22 mouse cellular contexts compared by ENCODE assay signal in genomic region chr10:76408520-76408919, GRCm38 (mm10). TPM values are rescaled to one million over a fixed set of nuclear protein-coding genes. Genes with fewer than 3 reads are reported as not detected.
A peak's percentile ranks its signal among the peaks of the same experiment; 100 is the strongest.
DNase-seq lines count a peak whose midpoint lies in the region; ATAC-seq and TF ChIP-seq lines count a peak whose summit lies in the region.
"Had no signal": no experiment of that assay in that cellular context is flagged by ENCODE, and none has a peak within 500 bp of the region (broad histone marks: within the 10 kb centered on the region; RNA-seq: fewer than 3 reads in every experiment).

No protein-coding gene starts in this region.

- no peak for TF ChIP-seq POLR2A in cortical plate, adult 2 months (IDR thresholded peaks at IDR 0.05; ENCODE audit: extremely low read depth, insufficient read depth, low read length)

- H3K36me3 ChIP-seq in kidney, postnatal 0 days (ENCODE audit: insufficient read depth, low read length) = peaks cover 71% of the 10 kb centered on the region
- peaks cover 68% of the 10 kb centered on the region for H3K36me3 ChIP-seq in kidney, embryonic 16.5 days (ENCODE audit: insufficient read depth, low read length)

- ATAC-seq in kidney, postnatal 0 days (replicated peaks; ENCODE audit: low FRiP score, low read depth) = no peak
- no peak for ATAC-seq in kidney, embryonic 16.5 days (ENCODE audit: low FRiP score, low TSS enrichment)
- ATAC-seq: forebrain, embryonic 16.5 days; hindbrain, embryonic 16.5 days had no signal

- H3K9ac ChIP-seq in kidney, postnatal 0 days (ENCODE audit: low read depth, low read length) = no peak overlapping the region
- H3K9ac ChIP-seq in kidney, embryonic 16.5 days (replicated peaks; ENCODE audit: low read length) = no peak overlapping the region
- H3K9ac ChIP-seq: embryonic facial prominence, embryonic 13.5 days; forebrain, embryonic 12.5 days; heart, embryonic 13.5 days; hindbrain, embryonic 12.5 days had no signal

- H3K9me3 ChIP-seq in kidney, postnatal 0 days (replicated peaks; ENCODE audit: low read length) = no peaks in the 10 kb centered on the region
- H3K9me3 ChIP-seq in kidney, embryonic 16.5 days (ENCODE audit: low read length) = no peaks in the 10 kb centered on the region
- H3K9me3 ChIP-seq: embryonic facial prominence, embryonic 13.5 days; forebrain, embryonic 12.5 days; heart, embryonic 13.5 days; hindbrain, embryonic 12.5 days had no signal

- 67% methylated on average over 10 of the region's 10 CpGs for WGBS in kidney, postnatal 0 days
- WGBS in kidney, embryonic 16.5 days = 74% methylated on average over 10 of the region's 10 CpGs

- H3K4me2 ChIP-seq in kidney, postnatal 0 days (ENCODE audit: low read length) = no peak overlapping the region
- H3K4me2 ChIP-seq in kidney, embryonic 16.5 days (replicated peaks; ENCODE audit: low read depth, low read length) = no peak overlapping the region
- H3K4me2 ChIP-seq: embryonic facial prominence, embryonic 13.5 days; forebrain, embryonic 12.5 days; heart, embryonic 13.5 days; hindbrain, embryonic 12.5 days had no signal

- no peaks in the 10 kb centered on the region for H3K27me3 ChIP-seq in kidney, postnatal 0 days (ENCODE audit: insufficient read depth, low read length)
- no peaks in the 10 kb centered on the region for H3K27me3 ChIP-seq in kidney, embryonic 16.5 days (ENCODE audit: insufficient read depth, low read length)
- H3K27me3 ChIP-seq: embryonic facial prominence, embryonic 13.5 days; forebrain, embryonic 12.5 days; heart, embryonic 13.5 days; hindbrain, embryonic 12.5 days had no signal

- peak; percentile 29 for DNase-seq in kidney, postnatal 0 days (ENCODE audit: low spot score)
- no peak for DNase-seq in left cerebral cortex, adult 2 months (ENCODE audit: extremely low spot score in 1 of 2, low spot score in 2 of 2)
- DNase-seq in left cerebral cortex, adult 11 months (ENCODE audit: low spot score) = no peak
- DNase-seq in adrenal gland, adult 8-10 months = no peak
- DNase-seq: adrenal gland, postnatal 10 days; cerebellum, adult 11-12 months; cerebellum, adult 9-10 months; cerebellum, postnatal 25 days; gastrocnemius, adult 2 months; gastrocnemius, postnatal 25 days; heart, postnatal 4 days had no signal

- no peak for TF ChIP-seq CTCF in kidney, postnatal 0 days (IDR thresholded peaks at IDR 0.05; ENCODE audit: low read depth)
- TF ChIP-seq CTCF in left cerebral cortex, adult 2 months (IDR thresholded peaks at IDR 0.05) = no peak
- no peak for TF ChIP-seq CTCF in cortical plate, adult 2 months (IDR thresholded peaks at IDR 0.05; ENCODE audit: extremely low read depth, insufficient read depth, low read length)

- H3K4me1 ChIP-seq in kidney, postnatal 0 days (replicated peaks; ENCODE audit: insufficient read depth, low read length) = no peaks in the 10 kb centered on the region
- H3K4me1 ChIP-seq in kidney, embryonic 16.5 days (ENCODE audit: insufficient read depth, low read length) = no peaks in the 10 kb centered on the region
- no peaks in the 10 kb centered on the region for H3K4me1 ChIP-seq in cortical plate, adult 2 months (ENCODE audit: control insufficient read depth, insufficient read depth, low read length)
- H3K4me1 ChIP-seq: embryonic facial prominence, embryonic 13.5 days; forebrain, embryonic 12.5 days; heart, embryonic 13.5 days; hindbrain, embryonic 12.5 days had no signal

- no peak overlapping the region for H3K27ac ChIP-seq in kidney, postnatal 0 days
- no peak overlapping the region for H3K27ac ChIP-seq in kidney, embryonic 16.5 days (ENCODE audit: low read length)
- H3K27ac ChIP-seq in left cerebral cortex, adult 2 months = peak overlapping the region; percentile 30; the same call in 1 of the 2 replicates
- peak overlapping the region; percentile 71; the same call in 1 of the 2 replicates for H3K27ac ChIP-seq in cortical plate, adult 2 months (ENCODE audit: insufficient read depth, low read length)
- H3K27ac ChIP-seq: embryonic facial prominence, embryonic 13.5 days; forebrain, embryonic 12.5 days; gastrocnemius, adult 2 months; heart, embryonic 13.5 days; hindbrain, embryonic 12.5 days had no signal

- intact Hi-C loops in left cerebral cortex, adult 2 months (cut with DNase I) = no loop called here

- H3K4me3 ChIP-seq in kidney, postnatal 0 days (replicated peaks; ENCODE audit: low read depth, low read length) = no peak overlapping the region
- H3K4me3 ChIP-seq in kidney, embryonic 16.5 days (ENCODE audit: low read length) = no peak overlapping the region
- H3K4me3 ChIP-seq in left cerebral cortex, adult 2 months = no peak overlapping the region
- no peak overlapping the region for H3K4me3 ChIP-seq in cortical plate, adult 2 months (ENCODE audit: insufficient read depth, low read length)
- H3K4me3 ChIP-seq: embryonic facial prominence, embryonic 13.5 days; forebrain, embryonic 12.5 days; gastrocnemius, adult 2 months; heart, embryonic 13.5 days; hindbrain, embryonic 12.5 days had no signal

RNA-seq across cellular contexts. Expression of gene AC141477.1, which starts 31.7 kb away (rescaled TPM):
- polyA plus RNA-seq in kidney, postnatal 0 days (2015; fragmentation: Nextera tagmentation; extraction: Ambion mirVana) = not detected in 2 replicates
- polyA plus RNA-seq in kidney, embryonic 16.5 days (2015; fragmentation: Nextera tagmentation; extraction: Ambion mirVana) = 2.6 TPM in 1 of 2 replicates, not detected in the other
- not detected for total RNA-seq in left cerebral cortex, adult 2 months (2021)
- not detected in 2 replicates for polyA plus RNA-seq in cortical plate, adult 2 months (2012; rRNA removed)
- total RNA-seq in adrenal gland, adult 8-10 months (2022) = 1 to 10 TPM in 1 of 4 experiments, not detected in 3; 3.1 TPM
- total RNA-seq: adrenal gland, postnatal 4 days; ES-E14; gastrocnemius, adult 2 months; gastrocnemius, postnatal 25 days; heart, postnatal 4 days had no signal
- polyA plus RNA-seq: forebrain, embryonic 16.5 days; heart, postnatal 0 days; hindbrain, embryonic 12.5 days; hindbrain, embryonic 16.5 days had no signal

RNA-seq across cellular contexts. Expression of gene Pcnt, which starts 34.1 kb away (rescaled TPM):
- polyA plus RNA-seq in kidney, postnatal 0 days (2015; fragmentation: Nextera tagmentation; extraction: Ambion mirVana) = 7.9 and 8.2 TPM in 2 replicates
- polyA plus RNA-seq in kidney, embryonic 16.5 days (2015; fragmentation: Nextera tagmentation; extraction: Ambion mirVana) = 15.3 and 18.0 TPM in 2 replicates
- 10 to 100 TPM; 22.8 to 26.6 TPM for total RNA-seq in left cerebral cortex, adult 2 months (2021)
- polyA plus RNA-seq in cortical plate, adult 2 months (2012; rRNA removed) = 25.2 and 29.3 TPM in 2 replicates
- total RNA-seq in adrenal gland, adult 8-10 months (2022) = 10 to 100 TPM; 18.4 to 27.1 (median 20.3) TPM

RNA-seq across cellular contexts. Expression of gene 2610028H24Rik, which starts 40.4 kb away (rescaled TPM):
- polyA plus RNA-seq in kidney, postnatal 0 days (2015; fragmentation: Nextera tagmentation; extraction: Ambion mirVana) = not detected in 2 replicates
- not detected in 2 replicates for polyA plus RNA-seq in kidney, embryonic 16.5 days (2015; fragmentation: Nextera tagmentation; extraction: Ambion mirVana)
- total RNA-seq in left cerebral cortex, adult 2 months (2021) = not detected
- 0.23 TPM in 1 of 2 replicates, not detected in the other for polyA plus RNA-seq in cortical plate, adult 2 months (2012; rRNA removed)
- not detected for total RNA-seq in adrenal gland, adult 8-10 months (2022)
- total RNA-seq: adrenal gland, postnatal 10 days; adrenal gland, postnatal 4 days; heart, postnatal 4 days had no signal
- polyA plus RNA-seq: embryonic facial prominence, embryonic 13.5 days; forebrain, embryonic 12.5 days; forebrain, embryonic 16.5 days; heart, embryonic 13.5 days; heart, postnatal 0 days; hindbrain, embryonic 12.5 days; hindbrain, embryonic 16.5 days had no signal

Comparison
In these comparisons a context has a peak if more than half of its experiments do, and no peak if none do; other contexts are left out.
1. H3K27ac ChIP-seq: peak in left cerebral cortex, adult 2 months (single experiment) and cortical plate, adult 2 months (single experiment); none in kidney, postnatal 0 days (single experiment) and kidney, embryonic 16.5 days (single experiment).